Mouse (Mus musculus) adrenal gland, postnatal 14 days (tissue): ENCODE measurements at regions not wholly inside any gene's neighbourhood (a gene's known extent, or its start where the extent isn't known, plus 50 kb on each side); places are given as distances from the start of the nearest gene placed in this dataset.

ENCODE experiments used
- DNase-seq: peaks from one replicate; pipeline ENCODE4 v3.0.0; 2021; ENCODE audit warnings: mixed read lengths

DNA sequence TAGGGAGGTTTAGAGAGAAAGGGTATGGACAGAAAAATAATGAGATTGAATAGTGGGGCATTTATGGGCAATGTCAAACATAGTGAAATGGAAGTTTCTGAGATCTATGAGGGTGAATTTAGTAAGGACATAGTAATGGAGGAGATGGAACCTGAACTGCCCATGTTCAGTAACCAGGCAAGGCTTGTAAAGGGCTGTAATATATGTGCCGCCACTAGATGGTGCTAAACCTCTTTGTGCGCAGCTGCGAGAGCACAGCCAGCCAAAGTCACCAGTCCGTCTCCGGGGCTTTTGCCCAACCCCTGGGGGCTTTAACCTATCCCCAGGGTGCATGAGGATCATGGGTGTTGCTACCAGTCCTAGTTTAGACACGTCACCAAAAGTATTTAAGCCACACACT lies 77.7 kb upstream of the Vmn2r25 start:
- DNase-seq, result peak; percentile 48

DNA sequence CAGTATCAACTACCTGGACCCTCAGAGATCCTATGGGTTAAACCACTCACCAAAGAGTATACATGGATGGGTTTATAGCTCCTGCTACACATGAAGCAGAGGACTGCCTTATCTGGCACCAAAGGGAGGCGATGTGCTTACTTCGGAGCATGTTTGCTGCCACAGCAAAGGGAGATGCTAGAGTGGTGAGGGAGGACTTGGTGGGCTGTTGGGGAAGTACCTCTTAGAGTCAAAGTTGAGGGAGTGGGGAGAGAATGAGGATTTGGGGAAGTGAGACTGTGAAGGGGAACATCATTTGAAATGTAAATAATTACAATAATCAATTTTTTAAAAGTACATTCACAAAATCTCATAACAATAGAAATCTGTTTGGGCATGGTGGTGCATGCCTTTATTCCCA lies 84.7 kb upstream of the Vmn2r25 start:
- DNase-seq, result no peak

GRCm38 (mm10) chr6:123961321-123961720 lies 63.0 kb upstream of the Vmn2r26 start:
- DNase-seq, result no peak

DNA sequence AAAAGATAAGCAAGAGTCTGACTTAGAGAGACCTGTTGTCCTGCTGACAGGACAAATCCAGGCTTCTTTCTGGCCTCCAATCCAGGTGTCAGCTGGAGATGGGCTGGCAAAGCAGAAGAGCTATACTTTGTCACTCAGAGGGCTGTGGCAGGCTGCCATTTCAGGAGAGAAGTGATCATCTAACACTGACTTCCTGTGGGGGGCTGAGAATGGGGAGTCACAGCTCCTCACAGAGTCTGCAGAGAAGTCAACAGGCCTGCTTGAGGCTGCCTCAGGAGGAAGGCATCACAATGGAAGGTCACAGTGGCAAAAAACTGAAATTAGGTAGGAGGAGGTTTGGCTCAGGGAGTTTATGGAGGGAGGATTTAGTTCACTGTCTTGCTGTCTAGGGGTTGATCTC lies 53.2 kb upstream of the Vmn2r26 start:
- DNase-seq, result no peak
